Mouse (Mus musculus) c-Kit-positive CD71-positive TER-119-positive erythroid progenitor cells, embryonic 14.5 days (primary cell): ENCODE data around the gene Selenom.

Source experiments
- DNase-seq: peaks from one replicate; pipeline ENCODE4 v3.0.0-alpha.2; 2013; ENCODE audit warnings: low spot score

The Selenom gene

DNA sequence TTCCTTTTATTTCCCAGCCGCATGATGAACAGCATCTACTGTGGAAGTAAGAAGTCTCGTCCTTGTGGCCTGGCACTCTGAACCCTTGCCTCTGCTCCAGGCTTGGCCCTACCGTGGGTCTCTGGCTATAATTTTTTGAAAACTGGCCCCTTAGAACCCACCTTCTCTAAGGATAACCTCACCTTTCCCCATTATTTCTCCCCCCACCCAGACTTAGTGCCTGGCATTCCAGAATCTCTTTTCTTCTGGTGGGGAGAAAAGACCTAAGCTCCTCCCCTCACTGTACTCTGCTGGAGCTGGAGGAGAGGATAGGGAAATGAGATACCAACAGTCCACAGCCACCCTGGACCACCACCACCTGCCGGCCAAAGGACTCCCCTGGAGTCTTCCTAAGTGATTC lies 732 bp downstream of the Selenom start:
- DNase-seq, result no peak

- no peak for DNase-seq
Observed at GRCm38 (mm10) chr11:3515637-3516036, 1.2 kb downstream of the Selenom start.

- no peak for DNase-seq
Observed at GRCm38 (mm10) chr11:3516121-3516520, 1.6 kb downstream of the Selenom start.

DNA sequence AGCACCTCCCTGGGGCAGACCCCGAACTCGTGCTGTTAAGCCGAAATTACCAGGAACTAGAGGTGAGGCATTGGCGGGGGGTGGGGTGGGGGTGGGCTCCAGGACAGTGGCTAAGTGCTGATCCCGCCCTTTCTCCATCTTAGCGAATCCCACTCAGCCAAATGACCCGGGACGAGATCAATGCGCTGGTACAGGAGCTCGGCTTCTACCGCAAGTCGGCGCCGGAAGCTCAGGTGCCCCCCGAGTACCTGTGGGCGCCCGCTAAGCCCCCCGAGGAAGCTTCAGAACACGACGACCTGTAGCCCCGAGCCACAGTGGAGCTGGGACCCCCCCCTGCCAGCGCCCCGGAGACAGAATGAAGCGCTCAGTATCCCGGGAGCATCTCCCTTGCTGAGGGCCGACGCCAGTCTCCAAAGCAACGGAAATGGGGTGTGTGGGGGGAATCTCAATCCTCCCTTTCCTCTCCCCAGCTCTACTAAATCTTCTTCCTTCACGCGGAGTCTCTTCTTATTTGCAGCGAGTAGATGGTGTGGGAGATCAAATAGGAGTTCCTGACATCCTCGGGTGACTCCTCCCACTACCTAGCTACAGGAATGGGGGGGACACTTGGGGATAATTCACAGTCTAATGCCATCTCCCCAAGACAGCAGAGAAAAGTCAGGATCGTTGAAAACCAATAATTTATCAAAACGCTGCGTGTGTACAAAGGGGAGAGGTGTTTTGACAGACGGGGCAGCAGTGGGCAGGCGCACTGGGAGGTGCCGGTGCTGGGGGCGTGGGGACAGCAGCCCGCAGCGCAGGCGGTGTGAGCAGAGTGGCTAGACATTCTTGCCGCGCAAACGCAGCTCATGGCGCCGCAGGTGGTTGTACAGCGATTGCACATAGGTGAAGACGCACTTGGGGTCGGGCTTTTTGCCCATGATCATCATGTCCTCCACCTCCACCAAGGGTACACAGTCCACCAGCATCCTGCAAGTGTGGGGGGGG lies 2.7 kb downstream of the Selenom start:
- DNase-seq, result no peak

DNA sequence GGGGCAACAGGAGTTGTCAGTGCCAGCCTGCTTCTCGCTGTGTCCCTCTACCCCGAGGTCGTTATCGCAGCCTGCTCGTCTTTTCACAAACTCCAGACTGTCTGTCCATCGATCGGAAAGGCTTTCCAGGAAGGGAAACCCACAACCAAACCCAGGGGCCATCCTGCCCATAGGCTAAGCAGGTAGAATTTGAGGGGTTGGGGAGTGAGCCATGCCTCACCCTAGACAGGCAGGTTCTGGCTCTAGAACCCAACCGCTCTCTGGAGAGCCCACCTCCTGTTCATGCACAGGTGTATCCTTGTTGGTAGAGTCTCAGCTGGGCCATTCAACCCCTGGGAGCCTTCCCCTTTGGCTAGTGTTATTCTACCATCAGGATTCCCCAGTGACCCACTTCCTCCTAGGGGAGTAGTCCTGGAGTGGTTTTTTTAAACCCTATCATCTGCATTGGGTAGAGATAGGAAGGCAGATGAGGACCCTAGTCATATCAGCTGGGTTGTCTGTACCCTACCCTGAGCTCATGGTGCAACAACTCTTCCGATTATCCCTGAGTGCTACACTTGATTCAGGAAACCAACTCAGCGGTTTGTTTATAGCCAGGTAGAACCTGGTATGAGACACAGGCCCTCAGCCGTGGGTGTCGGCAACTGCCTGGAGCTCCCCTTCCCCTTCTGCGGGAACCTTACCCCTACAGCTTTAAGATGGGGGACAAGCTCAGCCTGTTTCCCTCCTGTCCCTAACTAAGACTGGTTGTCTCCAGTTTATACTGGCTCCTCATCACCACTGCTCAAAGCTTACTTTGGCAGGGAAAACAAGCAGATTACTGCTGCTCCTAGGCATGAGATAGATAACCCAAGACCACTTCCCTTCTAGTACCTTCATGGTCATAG lies 3.6 kb downstream of the Selenom start:
- DNase-seq, result no peak

GRCm38 (mm10) chr11:3519051-3519726 lies 4.7 kb downstream of the Selenom start:
- DNase-seq, result no peak

DNA sequence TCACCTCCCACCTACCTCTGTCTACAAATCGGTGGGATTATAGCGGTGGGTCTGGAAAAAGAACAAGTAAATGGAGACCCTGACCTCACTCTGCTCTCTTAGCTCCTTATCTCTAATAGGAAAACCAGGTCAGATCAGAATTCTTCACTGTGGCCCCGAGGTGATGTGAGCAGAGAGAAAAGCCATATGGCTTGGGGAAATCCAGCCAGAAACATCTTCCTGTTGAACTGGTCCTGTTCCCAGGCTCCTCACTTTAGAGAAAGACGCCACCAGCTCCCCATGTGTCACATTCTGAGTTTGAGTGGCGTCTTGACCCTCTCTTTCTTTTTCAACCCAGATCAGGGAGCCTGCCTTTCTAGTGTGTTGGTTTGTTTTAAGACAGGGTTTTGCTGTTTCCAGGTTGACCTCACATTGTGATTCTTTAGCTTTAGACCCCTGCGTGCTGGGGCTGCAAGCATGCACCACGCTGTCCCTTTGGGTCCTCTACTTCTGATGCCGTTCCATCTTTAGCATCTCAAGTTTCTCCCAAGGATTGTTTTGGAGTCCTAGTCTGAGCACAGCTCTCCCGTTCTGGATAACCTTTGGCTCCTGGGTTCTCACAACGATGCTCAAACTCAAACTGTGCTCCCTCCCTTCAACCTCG lies 5.4 kb downstream of the Selenom start:
- no peak for DNase-seq

GRCm38 (mm10) chr11:3520919-3521318 lies 6.4 kb downstream of the Selenom start:
- DNase-seq, result no peak

DNA sequence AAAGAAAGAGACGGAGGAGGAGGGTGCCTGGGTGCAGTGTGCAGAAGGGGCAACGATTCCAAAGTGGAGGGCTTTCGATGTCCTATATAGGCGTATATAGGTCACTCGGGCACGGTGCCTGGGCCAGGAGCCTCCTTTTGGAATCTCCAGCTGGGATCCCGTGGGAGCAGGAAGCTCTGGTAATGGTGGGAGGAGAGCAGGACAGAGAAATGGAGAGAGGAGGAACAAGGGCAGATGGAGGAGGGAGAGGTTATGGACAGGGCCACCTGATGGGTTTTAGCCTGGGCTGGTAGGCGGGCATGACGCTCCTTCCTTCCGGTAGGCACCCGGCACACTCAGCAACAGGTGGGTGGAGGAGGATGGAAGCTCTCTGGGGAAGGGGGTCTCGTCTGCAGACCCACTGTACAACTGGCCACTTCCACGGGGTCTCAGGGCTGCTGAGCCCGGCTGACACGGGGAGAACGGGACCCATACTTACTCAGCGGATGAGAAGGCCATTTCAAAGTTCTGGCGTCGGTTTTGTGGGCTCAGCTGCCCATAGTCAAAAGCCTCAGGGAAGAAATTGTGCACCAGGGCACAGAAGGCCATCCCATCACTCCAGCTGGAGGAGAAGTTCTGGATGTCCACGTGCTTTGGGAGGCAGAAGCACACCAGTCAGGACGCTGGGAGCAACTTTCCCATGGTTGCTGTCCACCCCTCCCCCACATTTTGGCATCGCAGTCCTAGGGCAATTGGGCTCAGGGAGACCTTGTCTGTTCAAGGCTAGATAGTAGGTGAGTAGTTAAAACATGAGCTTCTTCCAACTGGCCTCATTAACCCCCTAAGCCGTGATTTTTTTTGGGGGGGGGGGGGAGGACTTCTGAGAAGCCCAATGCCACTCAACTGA lies 7.1 kb downstream of the Selenom start:
- no peak for DNase-seq

GRCm38 (mm10) chr11:3522285-3523000 lies 8.0 kb downstream of the Selenom start:
- no peak for DNase-seq

- no peak for DNase-seq
Observed at GRCm38 (mm10) chr11:3523840-3524582, 9.5 kb downstream of the Selenom start.

GRCm38 (mm10) chr11:3525560-3525959 lies 11.1 kb downstream of the Selenom start:
- no peak for DNase-seq

GRCm38 (mm10) chr11:3526207-3526606 lies 11.7 kb downstream of the Selenom start:
- DNase-seq, result no peak

DNA sequence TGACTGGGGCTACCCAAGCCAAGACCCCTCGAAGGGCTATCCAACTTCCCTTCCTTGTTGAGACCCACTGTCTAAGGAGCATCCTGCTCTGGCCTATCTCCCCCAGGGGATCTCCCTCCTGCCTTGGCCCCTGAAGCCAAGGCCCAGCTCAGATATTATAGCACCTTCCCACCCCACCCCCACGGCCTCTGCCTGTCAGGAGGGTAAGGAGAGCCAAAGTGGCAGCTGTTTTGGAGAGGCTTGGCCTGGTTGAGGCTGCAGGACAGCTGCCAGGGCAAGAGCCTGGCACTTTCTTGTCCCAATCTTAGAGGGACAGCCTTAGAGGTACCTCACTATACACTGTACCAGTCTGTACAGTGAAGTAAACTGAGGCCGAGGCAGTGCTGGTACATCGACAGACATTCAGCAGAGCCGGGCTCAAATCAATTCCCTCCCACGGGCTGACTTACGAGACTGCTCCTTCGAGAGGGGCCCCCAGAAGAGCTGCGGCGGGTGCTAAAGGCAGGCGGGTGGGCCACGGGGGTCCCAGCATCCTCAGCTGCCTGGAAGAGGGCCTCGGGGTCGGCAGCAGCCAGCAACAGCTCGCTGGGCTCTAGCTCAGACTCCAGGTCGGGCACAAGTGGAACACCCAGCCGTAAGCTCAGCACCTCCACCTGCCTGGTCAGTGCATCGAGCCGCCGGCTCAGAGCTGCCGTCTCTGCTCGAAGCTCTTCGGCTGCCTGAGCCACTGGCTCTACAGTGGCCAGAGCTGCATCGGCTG lies 12.7 kb downstream of the Selenom start:
- DNase-seq, result no peak

- DNase-seq, result no peak
Observed at GRCm38 (mm10) chr11:3527766-3528165, 13.3 kb downstream of the Selenom start.

DNA sequence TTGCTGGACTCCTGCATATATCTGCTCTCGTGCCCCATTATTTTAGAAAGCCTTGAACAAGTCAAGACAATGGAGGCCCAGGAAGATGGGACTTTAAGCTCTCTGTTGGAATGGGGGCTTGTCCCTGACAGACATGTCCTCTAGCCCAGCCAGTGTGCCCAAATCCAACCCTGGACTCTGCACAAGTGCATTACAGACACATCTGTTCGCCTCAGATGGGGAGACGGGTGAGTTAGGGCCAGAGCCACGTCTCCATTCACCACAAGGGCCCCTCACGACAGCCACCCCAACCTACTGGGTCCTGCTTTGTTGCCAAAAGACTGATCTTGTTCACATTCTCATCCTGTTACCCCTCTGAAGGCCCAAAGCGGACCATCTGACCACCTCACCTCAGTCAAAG lies 13.7 kb downstream of the Selenom start:
- DNase-seq, result no peak

GRCm38 (mm10) chr11:3529476-3530252 lies 15.2 kb downstream of the Selenom start:
- no peak for DNase-seq

DNA sequence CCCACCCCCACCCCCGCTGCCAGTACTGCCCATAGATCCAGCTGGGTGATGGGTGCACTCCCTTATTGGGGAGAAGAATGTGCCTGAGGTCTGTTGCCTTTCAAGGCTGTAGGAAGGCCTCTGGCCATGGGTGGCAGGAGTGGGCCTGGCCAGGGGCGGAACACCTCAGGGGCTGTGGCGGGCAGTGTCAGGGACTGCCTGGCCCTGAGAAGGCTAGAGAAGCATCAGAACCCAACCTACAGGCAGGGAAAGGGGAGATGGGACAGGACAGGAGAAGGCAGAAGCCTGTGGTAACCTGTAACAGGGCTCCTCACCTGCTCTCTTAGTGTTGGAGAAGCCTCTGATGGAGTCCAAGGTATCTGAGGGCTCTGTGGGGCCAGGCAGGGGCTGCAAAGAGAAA lies 16.2 kb downstream of the Selenom start:
- DNase-seq, result no peak
